Mouse (Mus musculus): ENCODE data around the gene Obscn.

Obscn gene

GRCm38 (mm10) chr11:58981541-58982447, 154.4 kb downstream of the Obscn start:
- DNase-seq, result peak; percentile 61

- no peak for DNase-seq
Measured at GRCm38 (mm10) chr11:58980381-58980990, 155.7 kb downstream of the Obscn start.

GRCm38 (mm10) chr11:58979661-58980060, 156.5 kb downstream of the Obscn start:
- DNase-seq, result no peak

DNA sequence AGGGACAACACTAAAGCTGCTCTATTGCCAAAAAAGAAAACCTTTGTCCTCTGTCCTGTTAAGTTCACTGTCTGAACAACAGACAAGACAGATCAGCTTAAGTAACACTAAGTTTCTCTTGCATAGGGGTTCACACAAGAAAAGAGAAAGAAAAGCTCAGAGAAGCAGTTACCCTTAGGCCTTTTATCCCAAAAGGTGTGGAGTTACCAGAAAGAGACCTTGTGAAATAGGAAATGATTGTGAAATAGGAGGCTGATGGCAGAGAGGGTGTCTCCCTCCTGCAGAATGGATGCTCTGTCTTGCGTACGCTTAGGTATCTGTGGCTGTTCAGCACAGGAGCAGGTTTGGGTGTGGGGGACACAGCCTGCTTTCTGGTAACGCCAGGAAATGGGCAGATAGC, 157.0 kb downstream of the Obscn start:
- no peak for DNase-seq

DNA sequence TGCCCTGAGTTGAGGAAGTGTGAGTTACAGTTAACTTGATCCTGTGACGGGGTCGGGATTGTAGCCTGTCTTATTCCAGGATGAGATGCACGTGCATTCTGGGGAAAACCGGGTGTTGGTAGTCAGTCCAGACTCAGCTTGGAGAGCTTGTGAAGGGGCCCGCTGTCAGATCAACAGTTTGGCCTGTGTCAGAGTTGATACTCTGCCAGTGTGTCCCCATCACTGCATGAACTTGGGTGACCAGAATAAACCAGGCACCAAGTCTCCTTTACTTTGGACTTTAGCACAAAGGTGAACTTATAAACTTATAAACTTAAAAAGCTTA, 157.5 kb downstream of the Obscn start:
- DNase-seq, result no peak

DNA sequence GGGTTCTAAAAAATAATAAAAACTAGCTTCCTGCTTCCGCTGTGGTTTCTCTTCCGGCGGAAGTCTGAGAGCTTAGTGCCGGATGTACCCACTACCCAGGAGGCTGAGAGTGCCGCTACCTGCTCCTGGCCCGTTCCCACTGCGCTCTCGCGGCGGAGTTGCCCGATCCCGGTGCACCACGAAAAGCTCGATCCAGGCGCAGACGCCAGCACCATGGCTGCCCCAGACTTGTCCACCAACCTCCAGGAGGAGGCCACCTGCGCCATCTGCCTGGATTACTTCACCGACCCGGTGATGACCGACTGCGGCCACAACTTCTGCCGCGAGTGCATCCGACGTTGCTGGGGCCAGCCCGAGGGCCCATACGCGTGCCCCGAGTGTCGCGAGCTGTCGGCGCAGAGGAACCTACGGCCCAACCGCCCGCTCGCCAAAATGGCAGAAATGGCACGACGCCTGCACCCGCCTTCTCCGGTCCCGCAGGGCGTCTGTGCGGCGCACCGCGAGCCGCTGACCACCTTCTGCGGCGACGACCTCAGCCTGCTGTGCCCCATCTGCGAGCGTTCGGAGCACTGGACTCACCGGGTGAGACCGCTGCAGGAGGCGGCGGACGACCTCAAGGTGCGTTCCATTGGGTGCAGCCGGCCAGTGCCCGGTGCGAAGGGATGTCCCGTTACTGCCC, 158.0 kb downstream of the Obscn start, which contains the start of gene Trim11:
Gene Trim11 (plus strand): TSS at position 67 of the 679 bp plus-strand sequence.
- DNase-seq, result peak; percentile 58

- no peak for DNase-seq
Measured at GRCm38 (mm10) chr11:58977607-58978026, 158.6 kb downstream of the Obscn start.

DNA sequence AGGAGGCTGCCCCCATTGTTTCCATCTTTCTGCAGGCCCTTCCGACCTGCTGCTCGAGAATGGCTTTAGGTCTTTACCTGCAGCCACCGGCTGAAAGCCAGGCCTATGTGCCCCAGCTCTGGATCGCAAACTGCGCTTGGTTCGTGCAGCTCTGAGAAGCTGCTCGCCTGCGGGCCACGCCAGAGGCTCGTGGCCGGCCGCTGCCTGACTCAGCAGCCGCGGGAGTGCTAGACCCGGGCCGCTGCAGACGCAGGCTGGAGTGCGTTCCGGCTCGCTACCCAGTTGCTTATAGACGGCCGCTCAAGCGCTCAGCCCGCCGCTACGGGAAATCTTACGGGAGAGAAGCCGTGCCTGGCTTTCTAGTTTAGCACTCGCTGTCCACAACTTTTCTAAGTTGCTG, 159.1 kb downstream of the Obscn start:
- no peak for DNase-seq

DNA sequence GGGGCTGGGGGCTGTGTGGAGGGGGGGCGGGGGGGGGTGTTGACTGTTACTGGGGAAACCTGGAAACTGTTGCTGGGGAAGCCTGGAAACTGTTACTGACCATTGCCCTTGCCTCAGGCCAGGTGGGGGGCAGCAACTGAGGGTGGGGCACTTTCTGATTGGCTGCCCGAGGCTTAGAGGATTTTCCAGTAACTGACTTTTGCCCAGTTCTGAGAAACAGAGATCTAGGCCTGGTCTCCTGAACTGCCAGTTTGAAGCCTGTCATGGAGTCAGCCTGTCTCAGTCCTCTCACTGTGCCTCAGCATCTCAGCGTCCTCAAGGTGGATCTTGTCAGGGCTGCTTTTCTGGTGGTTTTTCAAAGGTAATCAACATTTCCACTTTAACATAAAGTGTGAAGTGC, 161.8 kb downstream of the Obscn start:
- DNase-seq, result no peak

- DNase-seq, result no peak
Measured at GRCm38 (mm10) chr11:58971796-58972195, 164.4 kb downstream of the Obscn start.

DNA sequence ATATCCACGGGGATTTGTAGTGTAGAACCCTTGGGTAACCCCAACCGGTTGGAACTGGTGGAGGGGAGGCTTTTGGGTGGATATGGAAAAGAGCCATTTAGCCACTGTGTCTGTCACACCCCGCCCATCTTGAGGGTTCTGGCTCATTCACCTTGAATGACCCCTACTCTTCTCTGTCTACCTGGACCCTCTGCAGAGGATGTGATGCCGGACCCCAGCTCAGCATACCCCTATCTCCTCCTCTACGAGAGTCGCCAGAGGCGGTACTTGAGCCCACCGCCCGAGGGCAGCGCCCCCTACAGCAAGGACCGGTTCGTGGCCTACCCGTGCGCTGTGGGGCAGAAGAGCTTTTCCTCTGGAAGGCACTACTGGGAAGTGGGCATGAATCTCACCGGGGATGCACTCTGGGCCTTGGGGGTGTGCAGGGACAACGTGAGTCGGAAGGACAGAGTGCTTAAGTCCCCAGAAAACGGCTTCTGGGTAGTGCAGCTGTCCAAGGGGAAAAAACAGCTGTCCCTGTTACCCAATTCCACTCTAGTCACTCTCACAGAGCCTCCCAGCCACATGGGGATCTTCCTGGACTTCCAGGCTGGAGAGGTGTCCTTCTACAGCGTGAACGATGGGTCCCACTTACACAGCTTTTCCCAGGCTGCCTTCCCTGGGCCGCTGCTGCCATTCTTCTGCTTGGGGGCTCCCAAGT, 165.2 kb downstream of the Obscn start:
- no peak for DNase-seq

DNA sequence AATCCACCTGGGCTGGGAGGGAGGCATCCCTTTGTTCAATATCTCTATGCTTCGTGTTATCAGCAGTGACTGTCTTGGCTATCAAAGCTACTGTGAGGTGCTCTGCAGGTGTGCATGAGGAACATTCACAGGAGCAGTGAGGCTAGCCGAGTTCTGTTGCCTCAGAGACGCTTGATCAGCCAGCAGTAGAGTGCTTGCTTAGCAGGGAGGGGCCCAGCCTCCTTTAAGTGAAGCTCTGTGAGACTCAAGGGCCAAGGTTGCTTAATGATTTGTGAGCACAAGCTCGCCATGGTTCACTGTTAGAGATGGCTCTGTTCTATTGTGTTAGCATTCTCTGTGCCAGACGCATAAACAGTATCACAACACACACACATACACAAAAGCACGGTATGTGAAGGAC, 166.5 kb downstream of the Obscn start:
- no peak for DNase-seq

DNA sequence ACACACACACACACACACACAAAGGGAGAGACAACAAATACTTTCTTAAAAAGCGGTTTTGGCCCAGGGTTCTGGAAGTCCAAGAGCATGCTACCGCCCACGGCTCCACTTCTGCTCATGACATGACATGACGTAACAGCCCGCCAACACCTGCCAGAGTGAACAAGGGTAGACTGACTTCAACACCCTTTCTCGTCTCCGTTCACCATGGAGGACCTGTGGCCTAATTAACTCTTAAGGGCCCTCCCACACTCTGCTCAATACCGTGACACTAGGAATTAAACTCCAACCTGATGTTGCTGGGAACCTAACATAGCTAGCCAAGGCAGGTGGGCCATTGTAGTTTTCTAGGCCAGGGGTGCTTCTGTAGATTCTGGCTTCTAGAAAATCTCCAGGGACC, 167.2 kb downstream of the Obscn start:
- DNase-seq, result no peak

- no peak for DNase-seq
Measured at GRCm38 (mm10) chr11:58968551-58968950, 167.7 kb downstream of the Obscn start.

DNA sequence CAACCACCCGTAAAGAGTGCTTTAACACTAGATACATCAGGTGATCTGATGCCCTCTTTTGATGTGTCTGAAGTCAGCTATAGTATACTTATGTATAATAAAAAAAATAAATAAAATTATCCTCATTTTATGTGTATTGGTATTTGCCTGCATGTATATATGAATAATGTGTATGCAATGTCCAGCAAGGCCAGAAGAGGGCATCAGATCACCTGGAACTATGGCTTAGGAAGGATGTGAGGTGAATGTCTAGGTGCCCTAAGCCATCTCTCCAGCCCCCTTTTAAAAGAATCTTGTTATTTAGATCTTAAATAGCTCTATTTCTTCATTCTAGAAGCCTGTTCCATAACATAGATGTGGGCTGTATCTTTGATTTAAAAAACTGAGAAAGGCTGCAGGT, 168.9 kb downstream of the Obscn start:
- DNase-seq, result no peak

- DNase-seq, result no peak
Measured at GRCm38 (mm10) chr11:58965001-58965760, 171.0 kb downstream of the Obscn start.

DNA sequence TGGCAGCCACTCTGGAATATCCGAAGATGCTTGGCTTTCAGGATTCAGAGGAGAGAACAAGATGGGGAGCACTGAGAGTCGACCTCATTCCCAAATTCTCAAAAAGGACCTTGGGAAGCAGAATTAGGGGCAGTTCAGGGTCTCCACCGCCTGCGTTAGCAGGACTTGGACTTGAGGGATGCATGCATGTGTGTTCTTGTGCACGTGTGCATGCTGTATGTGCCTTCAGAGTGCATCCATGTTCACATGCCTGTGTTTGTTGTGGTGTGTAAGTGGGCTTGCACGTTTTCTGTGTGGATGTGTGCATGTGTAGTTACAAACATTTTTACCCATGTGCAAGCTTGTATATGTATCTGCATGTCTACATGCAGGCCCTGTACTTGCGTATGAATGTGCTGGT, 172.0 kb downstream of the Obscn start:
- no peak for DNase-seq

DNA sequence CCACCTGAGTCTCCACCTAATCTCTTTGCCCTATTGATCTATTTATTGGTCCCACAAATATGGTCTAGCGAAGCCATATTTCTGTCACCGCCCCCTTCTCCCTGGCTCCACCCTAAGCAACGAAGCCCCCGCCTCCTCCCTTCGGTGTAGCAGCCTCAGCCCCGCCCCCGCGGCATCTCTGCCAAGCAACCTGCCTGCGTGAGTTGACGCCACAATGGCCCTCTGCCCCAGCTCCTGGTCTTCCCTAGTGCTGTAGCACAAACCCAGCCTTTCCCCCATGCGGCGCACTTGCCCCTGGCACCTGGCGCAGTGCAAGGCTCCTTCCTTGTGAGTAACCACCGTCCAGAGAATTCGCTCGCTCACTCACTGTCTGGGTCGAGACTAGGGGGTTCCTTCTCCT, 172.7 kb downstream of the Obscn start:
- no peak for DNase-seq

GRCm38 (mm10) chr11:58961364-58962177, 174.6 kb downstream of the Obscn start:
- DNase-seq, result no peak

DNA sequence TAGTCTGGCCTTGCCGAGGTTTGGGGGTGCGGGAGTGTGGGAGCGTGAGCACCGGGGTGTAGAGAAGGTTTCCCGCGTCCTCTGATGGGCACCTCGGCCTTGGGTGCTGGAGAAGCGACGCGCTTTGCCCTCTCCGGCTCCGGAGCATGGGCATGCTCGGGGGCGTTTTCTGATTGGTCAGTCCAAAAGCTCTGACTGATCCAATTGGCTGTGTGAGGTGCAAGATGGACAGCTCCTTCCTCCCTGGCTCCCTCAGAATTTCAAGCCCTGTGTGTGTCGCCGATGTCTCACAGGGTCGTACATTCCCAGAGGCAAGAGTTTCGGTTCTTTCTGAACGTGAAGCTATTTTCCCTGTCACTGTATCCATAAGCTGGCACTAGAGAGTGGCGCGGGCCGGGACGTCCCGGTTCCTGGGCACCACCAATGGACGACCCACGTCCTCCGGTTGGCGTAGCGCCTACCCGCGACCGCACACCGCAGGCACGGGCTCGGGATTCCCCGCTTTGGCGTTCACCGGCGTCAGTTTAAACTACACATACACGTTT, 176.2 kb downstream of the Obscn start:
- DNase-seq, result peak; percentile 74

- no peak for DNase-seq
Measured at GRCm38 (mm10) chr11:58959186-58959825, 176.9 kb downstream of the Obscn start.

All from right cerebral cortex, postnatal 4 days (tissue).